Mouse (Mus musculus) MEL (cell line): ENCODE results near the gene Abhd16a. TPM values are rescaled to one million over a fixed set of nuclear protein-coding genes. Genes with fewer than 3 reads are reported as not detected.
A peak's percentile ranks its signal among the peaks of the same experiment; 100 is the strongest.

ENCODE experiments used
- DNase-seq: peaks from one replicate; pipeline ENCODE4 v3.0.0; 2011; ENCODE audit warnings: low read depth, low spot score
- H3K27ac ChIP-seq: 2 replicates; pipeline ENCODE4 v1.5.1; 2012; ENCODE audit warnings: low read depth, mild to moderate bottlenecking, control low read depth, low read length, moderate library complexity; ENCODE audit not compliant: control insufficient read depth
- H3K27me3 ChIP-seq, 2 experiments: fragments of 150-350 bp in 1 of 2; sonication (generic) in 1 of 2; 2 replicates each; pipeline ENCODE4 v1.6.1; 2012; ENCODE audit warnings: low read length in 2 of 2, mild to moderate bottlenecking in 2 of 2, improper control_type of control experiment in 1 of 2, moderate library complexity in 1 of 2; ENCODE audit not compliant: insufficient read depth in 2 of 2, control insufficient read depth in 1 of 2
- H3K36me3 ChIP-seq, 2 experiments: 2 replicates each; pipeline ENCODE4 v1.6.1; 2012 to 2014; ENCODE audit warnings: low read length in 2 of 2, improper control_type of control experiment in 1 of 2, inconsistent platforms in 1 of 2, mild to moderate bottlenecking in 1 of 2; ENCODE audit not compliant: insufficient read depth in 2 of 2, control insufficient read depth in 1 of 2
- H3K4me1 ChIP-seq, 2 experiments: fragments of 150-350 bp in 1 of 2; sonication (generic) in 1 of 2; 2 replicates each; pipeline ENCODE4 v1.6.1; 2012; ENCODE audit warnings: low read length in 2 of 2, improper control_type of control experiment in 1 of 2, mild to moderate bottlenecking in 1 of 2; ENCODE audit not compliant: insufficient read depth in 2 of 2, control insufficient read depth in 1 of 2
- H3K4me3 ChIP-seq, 2 experiments: fragments of 150-350 bp in 1 of 2; sonication (generic) in 1 of 2; 2 replicates each; pipeline ENCODE4 v1.5.1; 2012; ENCODE audit warnings: low read depth in 2 of 2, low read length in 2 of 2, mild to moderate bottlenecking in 2 of 2, moderate library complexity in 2 of 2, control low read depth in 1 of 2, improper control_type of control experiment in 1 of 2; ENCODE audit not compliant: control insufficient read depth in 1 of 2, insufficient read depth in 1 of 2
- H3K79me2 ChIP-seq: 2 replicates; pipeline ENCODE4 v1.6.1; 2012; ENCODE audit warnings: mild to moderate bottlenecking, low read length, moderate library complexity; ENCODE audit not compliant: control insufficient read depth, poor library complexity, insufficient read depth
- H3K9ac ChIP-seq: 2 replicates; pipeline ENCODE4 v1.6.1; 2012; ENCODE audit warnings: low read depth, mild to moderate bottlenecking, control low read depth, low read length, moderate library complexity; ENCODE audit not compliant: control insufficient read depth, poor library complexity, severe bottlenecking
- H3K9me3 ChIP-seq: fragments of 150-350 bp; sonication (generic); replicated peaks from 2 replicates; pipeline ENCODE4 v1.6.1; 2012; ENCODE audit warnings: mild to moderate bottlenecking, low read length, improper control_type of control experiment, moderate library complexity; ENCODE audit not compliant: insufficient read depth
- BHLHE40 ChIP-seq: IDR thresholded peaks from 2 replicates; pipeline ENCODE4 v1.6.1; 2012; ENCODE audit warnings: low read depth, mild to moderate bottlenecking, inconsistent platforms, low read length, improper control_type of control experiment, borderline replicate concordance
- CHD1 ChIP-seq: IDR thresholded peaks from 2 replicates; pipeline ENCODE4 v1.6.1; 2012; ENCODE audit warnings: low read depth, mild to moderate bottlenecking, inconsistent platforms, low read length, improper control_type of control experiment
- CHD2 ChIP-seq: IDR thresholded peaks from 2 replicates; pipeline ENCODE4 v1.6.1; 2011; ENCODE audit warnings: low read length, improper control_type of control experiment
- CTCF ChIP-seq, 3 experiments: IDR thresholded peaks in 2 of 3; conservative IDR thresholded peaks in 1 of 3; 2 replicates each; pipeline ENCODE4 v1.5.1; 2011 to 2012; ENCODE audit warnings: low read length in 3 of 3, low read depth in 2 of 3, mild to moderate bottlenecking in 2 of 3, improper control_type of control experiment in 1 of 3, inconsistent platforms in 1 of 3, mixed read lengths in 1 of 3, moderate library complexity in 1 of 3; ENCODE audit not compliant: control insufficient read depth in 1 of 3, insufficient read depth in 1 of 3, poor library complexity in 1 of 3, severe bottlenecking in 1 of 3
- E2F4 ChIP-seq: IDR thresholded peaks from 2 replicates; pipeline ENCODE4 v1.6.1; 2011; ENCODE audit warnings: low read depth, low read length, improper control_type of control experiment, borderline replicate concordance
- ELF1 ChIP-seq: IDR thresholded peaks from 2 replicates; pipeline ENCODE4 v1.6.1; 2014; ENCODE audit warnings: low read depth, mild to moderate bottlenecking, inconsistent platforms, low read length, improper control_type of control experiment, moderate library complexity
- EP300 ChIP-seq, 2 experiments: IDR thresholded peaks; 2 replicates each; pipeline ENCODE4 v1.6.1; 2011; ENCODE audit warnings: improper control_type of control experiment in 2 of 2, low read length in 2 of 2, low read depth in 1 of 2, mild to moderate bottlenecking in 1 of 2
- ETS1 ChIP-seq: IDR thresholded peaks from 2 replicates; pipeline ENCODE4 v1.6.1; 2012; ENCODE audit warnings: low read depth, mild to moderate bottlenecking, inconsistent platforms, low read length, improper control_type of control experiment, moderate library complexity
- GABPA ChIP-seq: IDR thresholded peaks from 2 replicates; pipeline ENCODE4 v1.6.1; 2012; ENCODE audit warnings: low read depth, mild to moderate bottlenecking, inconsistent platforms, low read length, improper control_type of control experiment, moderate library complexity
- GATA1 ChIP-seq: IDR thresholded peaks from 2 replicates; pipeline ENCODE4 v1.6.1; 2011; ENCODE audit warnings: low read depth, low read length, improper control_type of control experiment
- HCFC1 ChIP-seq: IDR thresholded peaks from 2 replicates; pipeline ENCODE4 v1.6.1; 2012; ENCODE audit warnings: low read depth, mild to moderate bottlenecking, inconsistent platforms, low read length, improper control_type of control experiment, moderate library complexity
- JUND ChIP-seq: IDR thresholded peaks from 2 replicates; pipeline ENCODE4 v1.6.1; 2011; ENCODE audit warnings: low read depth, mild to moderate bottlenecking, improper control_type of control experiment, low read length
- KAT2A ChIP-seq: conservative IDR thresholded peaks from 2 replicates; pipeline ENCODE4 v1.6.1; 2012; ENCODE audit warnings: low read depth, low read length, improper control_type of control experiment, inconsistent platforms
- MAFK ChIP-seq: IDR thresholded peaks from 2 replicates; pipeline ENCODE4 v1.6.1; 2011; ENCODE audit warnings: low read depth, mild to moderate bottlenecking, low read length, improper control_type of control experiment, borderline replicate concordance
- MAX ChIP-seq: IDR thresholded peaks from 2 replicates; pipeline ENCODE4 v1.6.1; 2011; ENCODE audit warnings: low read length, improper control_type of control experiment
- MAZ ChIP-seq: IDR thresholded peaks from 2 replicates; pipeline ENCODE4 v1.6.1; 2012; ENCODE audit warnings: low read depth, mild to moderate bottlenecking, inconsistent platforms, low read length, improper control_type of control experiment
- MEF2A ChIP-seq: IDR thresholded peaks from 2 replicates; pipeline ENCODE4 v1.6.1; 2014; ENCODE audit warnings: low read depth, mild to moderate bottlenecking, inconsistent platforms, low read length, improper control_type of control experiment; ENCODE audit not compliant: poor library complexity, insufficient replicate concordance, severe bottlenecking; ENCODE audit errors: extremely low read depth
- MXI1 ChIP-seq: IDR thresholded peaks from 2 replicates; pipeline ENCODE4 v1.6.1; 2011; ENCODE audit warnings: mild to moderate bottlenecking, low read depth, low read length, improper control_type of control experiment
- MYB ChIP-seq: IDR thresholded peaks from 2 replicates; pipeline ENCODE4 v1.6.1; 2011; ENCODE audit warnings: mild to moderate bottlenecking, low read depth, low read length, improper control_type of control experiment
- MYC ChIP-seq: IDR thresholded peaks from 2 replicates; pipeline ENCODE4 v1.6.1; 2011; ENCODE audit warnings: low read depth, mild to moderate bottlenecking, low read length, improper control_type of control experiment, moderate library complexity
- NELFE ChIP-seq: IDR thresholded peaks from 2 replicates; pipeline ENCODE4 v1.6.1; 2011; ENCODE audit warnings: low read depth, low read length, improper control_type of control experiment
- POLR2A ChIP-seq, 2 experiments: IDR thresholded peaks; 2 replicates each; pipeline ENCODE4 v1.6.1; 2011 to 2012; ENCODE audit warnings: low read length in 2 of 2, mild to moderate bottlenecking in 2 of 2, control low read depth in 1 of 2, improper control_type of control experiment in 1 of 2, low read depth in 1 of 2, moderate library complexity in 1 of 2; ENCODE audit not compliant: control insufficient read depth in 1 of 2, insufficient read depth in 1 of 2, poor library complexity in 1 of 2
- POLR2AphosphoS2 ChIP-seq: IDR thresholded peaks from 2 replicates; pipeline ENCODE4 v1.6.1; 2011; ENCODE audit warnings: low read length, improper control_type of control experiment
- POLR2AphosphoS5 ChIP-seq: IDR thresholded peaks from 2 replicates; pipeline ENCODE4 v1.6.1; 2012; ENCODE audit warnings: low read depth, borderline replicate concordance, mild to moderate bottlenecking, inconsistent platforms, low read length, moderate library complexity, mixed read lengths
- RAD21 ChIP-seq: IDR thresholded peaks from 2 replicates; pipeline ENCODE4 v1.6.1; 2011; ENCODE audit warnings: mild to moderate bottlenecking, low read depth, low read length, improper control_type of control experiment
- RCOR1 ChIP-seq: IDR thresholded peaks from 2 replicates; pipeline ENCODE4 v1.6.1; 2012; ENCODE audit warnings: low read depth, mild to moderate bottlenecking, inconsistent platforms, low read length, improper control_type of control experiment
- SIN3A ChIP-seq: IDR thresholded peaks from 2 replicates; pipeline ENCODE4 v1.6.1; 2012; ENCODE audit warnings: low read length, improper control_type of control experiment, inconsistent platforms
- SMC3 ChIP-seq: IDR thresholded peaks from 2 replicates; pipeline ENCODE4 v1.6.1; 2011; ENCODE audit warnings: low read depth, low read length, improper control_type of control experiment
- TBP ChIP-seq: IDR thresholded peaks from 2 replicates; pipeline ENCODE4 v1.8.0; 2011; ENCODE audit warnings: low read depth, low read length, improper control_type of control experiment
- TCF12 ChIP-seq: IDR thresholded peaks from 2 replicates; pipeline ENCODE4 v1.6.1; 2014; ENCODE audit warnings: low read depth, mild to moderate bottlenecking, inconsistent platforms, low read length, improper control_type of control experiment, moderate library complexity
- UBTF ChIP-seq: IDR thresholded peaks from 2 replicates; pipeline ENCODE4 v1.6.1; 2012; ENCODE audit warnings: low read depth, mild to moderate bottlenecking, inconsistent platforms, low read length, improper control_type of control experiment, moderate library complexity, borderline replicate concordance; ENCODE audit not compliant: insufficient read depth
- USF1 ChIP-seq: IDR thresholded peaks from 2 replicates; pipeline ENCODE4 v1.6.1; 2014; ENCODE audit warnings: low read depth, mild to moderate bottlenecking, inconsistent platforms, low read length, improper control_type of control experiment, moderate library complexity
- ZC3H11A ChIP-seq: IDR thresholded peaks from 2 replicates; pipeline ENCODE4 v1.6.1; 2012; ENCODE audit warnings: low read depth, mild to moderate bottlenecking, inconsistent platforms, low read length, improper control_type of control experiment
- ZMIZ1 ChIP-seq: IDR thresholded peaks from 2 replicates; pipeline ENCODE4 v1.6.1; 2012; ENCODE audit warnings: low read depth, mild to moderate bottlenecking, inconsistent platforms, low read length, improper control_type of control experiment, moderate library complexity
- ZNF384 ChIP-seq: IDR thresholded peaks from 2 replicates; pipeline ENCODE4 v1.6.1; 2012; ENCODE audit warnings: low read depth, mild to moderate bottlenecking, inconsistent platforms, low read length, improper control_type of control experiment
- polyA plus RNA-seq, 2 experiments: library from polyadenylated mRNA; stranded (reverse) in 1 of 2; unstranded in 1 of 2; fragments of >175 nt in 1 of 2; fragments of >200 nt in 1 of 2; gene quantifications; 2 replicates each; pipeline versions ENCODE4 v1.2.1 to v1.2.4; 2012; ENCODE audit warnings: low replicate concordance in 2 of 2, low read depth in 1 of 2; ENCODE audit not compliant: insufficient read length in 2 of 2, insufficient read depth in 1 of 2, missing spikeins in 1 of 2
- total RNA-seq: library from RNA; depleted of rRNA; stranded (reverse); fragments of 300-350 nt; gene quantifications from 2 replicates; pipeline ENCODE4 v1.2.3, GENCODE M21; 2012

Gene Abhd16a
- total and polyA plus RNA-seq, 3 experiments: 96.1 to 126 TPM; not detected in 1

DNA sequence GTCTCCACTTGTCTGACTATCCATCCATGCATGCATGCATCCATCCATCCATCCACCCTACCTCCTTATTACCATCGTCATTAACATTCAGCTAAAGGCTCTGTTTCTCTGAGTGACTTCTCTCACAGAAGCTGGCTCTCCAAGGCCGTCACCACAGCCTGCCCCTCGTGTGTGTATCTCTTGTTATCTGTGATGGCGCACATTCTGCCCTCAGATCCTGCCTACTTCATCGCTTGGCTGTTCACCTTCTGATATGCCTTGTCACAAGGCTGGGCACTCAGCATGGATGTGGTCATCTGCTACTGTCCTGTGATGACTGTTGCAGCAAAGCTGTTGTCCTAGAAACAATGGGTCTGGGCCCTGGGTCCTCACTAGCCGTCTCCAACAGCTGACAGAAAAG, 15.7 kb downstream of the Abhd16a start (continued):
- TF ChIP-seq JUND (no peak), E2F4 (no peak)

DNA sequence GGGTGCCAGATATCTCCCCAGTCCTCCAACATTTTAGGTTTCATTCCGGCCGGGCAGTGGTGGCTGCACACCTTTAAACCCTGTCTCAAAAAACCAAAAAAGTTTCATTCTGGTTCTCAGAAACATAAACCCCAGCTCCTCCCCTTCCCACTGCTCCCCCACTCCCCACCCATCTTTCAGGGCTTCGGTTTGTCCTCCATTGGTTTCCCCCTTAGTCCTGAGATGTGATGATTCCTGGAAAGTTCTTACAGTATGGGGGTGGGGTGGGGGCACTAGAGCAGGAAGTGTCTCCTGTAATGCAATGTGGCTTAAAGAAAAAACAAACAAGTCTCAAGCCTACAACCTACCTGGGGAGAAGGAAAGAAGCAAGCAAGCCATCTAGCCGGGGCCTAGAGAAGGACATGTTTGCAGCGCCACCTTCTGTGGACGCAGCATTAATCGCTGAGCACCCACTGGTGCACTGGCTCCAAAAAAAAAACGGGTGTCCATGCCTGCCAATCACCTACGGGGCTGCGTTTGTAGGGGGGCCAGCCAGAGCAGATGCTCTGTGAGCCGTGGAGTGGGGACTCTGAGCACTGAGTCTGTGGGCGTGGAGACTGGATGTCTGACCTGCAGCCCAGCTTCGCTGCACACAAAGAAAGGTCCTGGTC, 16.8 kb downstream of the Abhd16a start:
- Histone ChIP-seq H3K4me3 (peak overlapping the region; percentile 22), H3K36me3 (peaks cover 0 to 31% of the 10 kb centered on the region in 2 experiments; a peak in 2 of 4 replicates), H3K4me1 (peaks cover 22 to 36% of the 10 kb centered on the region in 2 experiments), H3K27ac (peak overlapping the region; percentile 96), H3K9ac (peak overlapping the region; percentile 64), H3K27me3 (no peaks in the 10 kb centered on the region), H3K79me2 (no peaks in the 10 kb centered on the region), H3K9me3 (no peaks in the 10 kb centered on the region)
- peak; percentile 83 for DNase-seq
- no peak for TF ChIP-seq MXI1
- no peak for TF ChIP-seq MAFK
- TF ChIP-seq POLR2AphosphoS5: no peak
- no peak for TF ChIP-seq TBP
- no peak for TF ChIP-seq MAX
- peak; percentile 60; the same call in 1 of the 2 replicates for TF ChIP-seq MAZ
- TF ChIP-seq ZNF384: peak; percentile 93
- no peak for TF ChIP-seq USF1
- peak; percentile 87 for TF ChIP-seq SMC3
- no peak for TF ChIP-seq KAT2A
- TF ChIP-seq ETS1: peak; percentile 32; the same call in 1 of the 2 replicates
- no peak; the same call in 1 of the 2 replicates for TF ChIP-seq CHD1
- no peak for TF ChIP-seq POLR2AphosphoS2
- TF ChIP-seq POLR2A (IDR thresholded peaks at IDR 0.05; ENCODE audit: control insufficient read depth in 1 of 2, insufficient read depth in 1 of 2, low read depth in 1 of 2, low read length in 2 of 2, poor library complexity in 1 of 2): peak in 1 of 2 experiments; percentile 40; a peak in 1 of 4 replicates
- peak; percentile 60; the same call in 1 of the 2 replicates for TF ChIP-seq SIN3A
- TF ChIP-seq MEF2A: no peak
- TF ChIP-seq UBTF: no peak
- no peak for TF ChIP-seq RCOR1
- no peak for TF ChIP-seq CHD2
- 0 out of 2 replicates have a peak, but pooled peaks have one; percentile 33 for TF ChIP-seq MYC
- no peak for TF ChIP-seq GATA1
- peak; percentile 12; the same call in 1 of the 2 replicates for TF ChIP-seq TCF12
- no peak for TF ChIP-seq BHLHE40
- TF ChIP-seq ZC3H11A: peak; percentile 85
- no peak for TF ChIP-seq EP300 (IDR thresholded peaks at IDR 0.05; ENCODE audit: low read depth in 1 of 2, low read length in 2 of 2)
- TF ChIP-seq ZMIZ1: no peak
- TF ChIP-seq JUND: no peak
- peak; percentile 52; the same call in 1 of the 2 replicates for TF ChIP-seq HCFC1
- no peak for TF ChIP-seq NELFE
- peak; percentile 87 for TF ChIP-seq RAD21
- TF ChIP-seq CTCF (IDR thresholded peaks at IDR 0.05 in 2 of 3, conservative IDR thresholded peaks at IDR 0.05 in 1 of 3; ENCODE audit: control insufficient read depth in 1 of 3, insufficient read depth in 1 of 3, low read depth in 2 of 3, low read length in 3 of 3, poor library complexity in 1 of 3, severe bottlenecking in 1 of 3): peak; percentile 56 to 92 (median 82)
- TF ChIP-seq MYB: no peak
- no peak for TF ChIP-seq ELF1
- no peak for TF ChIP-seq GABPA
